Mouse (Mus musculus): ENCODE measurements around the gene Hdac7. TPM values are rescaled to one million over a fixed set of nuclear protein-coding genes. Genes with fewer than 3 reads are reported as not detected.

Gene Hdac7
- polyA plus RNA-seq, 1 experiment from 2014 or later, result 34.1 TPM

GRCm38 (mm10) chr15:97825941-97826587 lies 18.2 kb downstream of the Hdac7 start:
- peak overlapping the region; percentile 19; the same call in 1 of the 2 replicates for H3K4me3 ChIP-seq (ENCODE audit: low read length)
- H3K9me3 ChIP-seq (ENCODE audit: control insufficient read depth, low read length), result no peaks in the 10 kb centered on the region
- peak overlapping the region; percentile 35; the same call in 1 of the 2 replicates for H3K4me2 ChIP-seq (replicated peaks; ENCODE audit: low read depth, low read length)
- ATAC-seq (ENCODE audit: low FRiP score, low TSS enrichment), result no peak
- H3K27ac ChIP-seq (ENCODE audit: low read depth, low read length), result peak overlapping the region; percentile 49
- 46% methylated on average over 12 of the region's 12 CpGs for WGBS
- peak overlapping the region; percentile 49; the same call in 1 of the 2 replicates for H3K9ac ChIP-seq (ENCODE audit: low read depth, low read length)
- H3K27me3 ChIP-seq (ENCODE audit: control insufficient read depth, insufficient read depth, low read length), result no peaks in the 10 kb centered on the region; the same call in 1 of the 2 replicates
- peaks cover 76% of the 10 kb centered on the region for H3K4me1 ChIP-seq (ENCODE audit: control insufficient read depth, insufficient read depth, low read length)
- H3K36me3 ChIP-seq (ENCODE audit: control insufficient read depth, insufficient read depth, low read length), result peaks cover 8% of the 10 kb centered on the region; the same call in 1 of the 2 replicates

- Histone ChIP-seq H3K9ac (ENCODE audit: low read depth, low read length) (peak overlapping the region; percentile 49), H3K4me2 (replicated peaks; ENCODE audit: low read depth, low read length) (peak overlapping the region; percentile 35), H3K27me3 (ENCODE audit: control insufficient read depth, insufficient read depth, low read length) (no peaks in the 10 kb centered on the region), H3K9me3 (ENCODE audit: control insufficient read depth, low read length) (no peaks in the 10 kb centered on the region), H3K4me3 (ENCODE audit: low read length) (peak overlapping the region; percentile 19; the same call in 1 of the 2 replicates), H3K36me3 (ENCODE audit: control insufficient read depth, insufficient read depth, low read length) (peaks cover 8% of the 10 kb centered on the region; the same call in 1 of the 2 replicates), H3K4me1 (ENCODE audit: control insufficient read depth, insufficient read depth, low read length) (peaks cover 79% of the 10 kb centered on the region), H3K27ac (ENCODE audit: low read depth, low read length) (peak overlapping the region; percentile 49)
- peak; percentile 63 for ATAC-seq (ENCODE audit: low FRiP score, low TSS enrichment)
- WGBS, result 5% methylated on average over 29 of the region's 29 CpGs
Measured at GRCm38 (mm10) chr15:97825071-97825940, 19.0 kb downstream of the Hdac7 start.

- H3K27ac ChIP-seq (ENCODE audit: low read depth, low read length), result no peak overlapping the region
- WGBS, result 87% methylated on average over 6 of the region's 6 CpGs
Measured at GRCm38 (mm10) chr15:97824042-97824441, 20.3 kb downstream of the Hdac7 start.

GRCm38 (mm10) chr15:97823479-97823878 lies 20.8 kb downstream of the Hdac7 start:
- Histone ChIP-seq H3K4me3 (ENCODE audit: low read length) (no peak overlapping the region), H3K27me3 (ENCODE audit: control insufficient read depth, insufficient read depth, low read length) (no peaks in the 10 kb centered on the region), H3K36me3 (ENCODE audit: control insufficient read depth, insufficient read depth, low read length) (peaks cover 8% of the 10 kb centered on the region; the same call in 1 of the 2 replicates), H3K4me1 (ENCODE audit: control insufficient read depth, insufficient read depth, low read length) (peaks cover 61% of the 10 kb centered on the region), H3K9ac (ENCODE audit: low read depth, low read length) (peak overlapping the region; percentile 23; the same call in 1 of the 2 replicates), H3K27ac (ENCODE audit: low read depth, low read length) (no peak overlapping the region), H3K4me2 (replicated peaks; ENCODE audit: low read depth, low read length) (no peak overlapping the region), H3K9me3 (ENCODE audit: control insufficient read depth, low read length) (no peaks in the 10 kb centered on the region)
- no peak for ATAC-seq (ENCODE audit: low FRiP score, low TSS enrichment)
- WGBS, result 76% methylated on average over 12 of the region's 12 CpGs

More at GRCm38 (mm10) chr15:97824042-97824441, 20.3 kb downstream of the Hdac7 start:
- Histone ChIP-seq H3K4me1 (ENCODE audit: control insufficient read depth, insufficient read depth, low read length) (peaks cover 67% of the 10 kb centered on the region), H3K27me3 (ENCODE audit: control insufficient read depth, insufficient read depth, low read length) (no peaks in the 10 kb centered on the region), H3K4me3 (ENCODE audit: low read length) (no peak overlapping the region), H3K9me3 (ENCODE audit: control insufficient read depth, low read length) (no peaks in the 10 kb centered on the region), H3K36me3 (ENCODE audit: control insufficient read depth, insufficient read depth, low read length) (peaks cover 8% of the 10 kb centered on the region; the same call in 1 of the 2 replicates), H3K4me2 (replicated peaks; ENCODE audit: low read depth, low read length) (no peak overlapping the region), H3K9ac (ENCODE audit: low read depth, low read length) (peak overlapping the region; percentile 23; the same call in 1 of the 2 replicates)
- no peak for ATAC-seq (ENCODE audit: low FRiP score, low TSS enrichment)

DNA sequence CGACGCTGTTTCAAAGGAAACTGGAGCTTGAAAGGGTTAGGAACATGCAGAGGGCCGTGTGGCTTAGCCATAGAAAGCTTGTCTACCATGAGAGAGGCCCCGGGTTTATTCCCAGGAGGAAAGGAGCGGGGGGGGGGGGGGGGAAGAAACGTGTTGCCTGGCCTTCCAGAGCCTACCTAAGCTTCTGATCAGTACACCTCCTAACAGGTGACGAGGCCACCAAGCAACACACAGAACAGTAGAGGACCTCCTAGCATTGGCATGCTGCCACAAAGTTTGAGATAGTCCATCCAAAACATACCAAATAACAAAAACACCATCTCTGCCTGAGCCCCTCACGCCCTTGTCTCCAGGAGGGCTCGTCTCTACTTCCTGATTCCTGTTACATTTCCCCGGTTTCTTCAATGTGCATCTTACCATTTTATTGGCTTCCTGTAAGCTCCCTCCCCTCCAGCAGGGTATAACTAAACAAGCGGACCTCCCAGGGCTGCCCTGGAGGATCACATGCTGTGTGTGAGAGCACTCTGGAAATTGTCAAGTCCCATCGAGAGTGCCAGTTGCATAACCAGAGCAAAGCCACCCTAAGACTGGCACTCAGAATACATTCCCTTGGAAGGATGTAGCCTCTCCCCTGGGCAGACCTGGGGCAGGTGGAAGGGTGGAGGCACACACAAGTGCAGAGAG lies 21.6 kb downstream of the Hdac7 start:
- H3K9me3 ChIP-seq (ENCODE audit: control insufficient read depth, low read length), result no peaks in the 10 kb centered on the region
- no peak overlapping the region for H3K4me3 ChIP-seq (ENCODE audit: low read length)
- no peak overlapping the region; the same call in 1 of the 2 replicates for H3K9ac ChIP-seq (ENCODE audit: low read depth, low read length)
- no peak for ATAC-seq (ENCODE audit: low FRiP score, low TSS enrichment)
- no peaks in the 10 kb centered on the region for H3K27me3 ChIP-seq (ENCODE audit: control insufficient read depth, insufficient read depth, low read length)
- H3K4me1 ChIP-seq (ENCODE audit: control insufficient read depth, insufficient read depth, low read length), result peaks cover 56% of the 10 kb centered on the region
- H3K4me2 ChIP-seq (replicated peaks; ENCODE audit: low read depth, low read length), result no peak overlapping the region
- H3K36me3 ChIP-seq (ENCODE audit: control insufficient read depth, insufficient read depth, low read length), result peaks cover 8% of the 10 kb centered on the region; the same call in 1 of the 2 replicates
- WGBS, result 35% methylated on average over 12 of the region's 12 CpGs
- peak overlapping the region; percentile 72; the same call in 1 of the 2 replicates for H3K27ac ChIP-seq (ENCODE audit: low read depth, low read length)

- no peak for ATAC-seq (ENCODE audit: low FRiP score, low TSS enrichment)
Measured at GRCm38 (mm10) chr15:97821983-97822363, 22.3 kb downstream of the Hdac7 start.

DNA sequence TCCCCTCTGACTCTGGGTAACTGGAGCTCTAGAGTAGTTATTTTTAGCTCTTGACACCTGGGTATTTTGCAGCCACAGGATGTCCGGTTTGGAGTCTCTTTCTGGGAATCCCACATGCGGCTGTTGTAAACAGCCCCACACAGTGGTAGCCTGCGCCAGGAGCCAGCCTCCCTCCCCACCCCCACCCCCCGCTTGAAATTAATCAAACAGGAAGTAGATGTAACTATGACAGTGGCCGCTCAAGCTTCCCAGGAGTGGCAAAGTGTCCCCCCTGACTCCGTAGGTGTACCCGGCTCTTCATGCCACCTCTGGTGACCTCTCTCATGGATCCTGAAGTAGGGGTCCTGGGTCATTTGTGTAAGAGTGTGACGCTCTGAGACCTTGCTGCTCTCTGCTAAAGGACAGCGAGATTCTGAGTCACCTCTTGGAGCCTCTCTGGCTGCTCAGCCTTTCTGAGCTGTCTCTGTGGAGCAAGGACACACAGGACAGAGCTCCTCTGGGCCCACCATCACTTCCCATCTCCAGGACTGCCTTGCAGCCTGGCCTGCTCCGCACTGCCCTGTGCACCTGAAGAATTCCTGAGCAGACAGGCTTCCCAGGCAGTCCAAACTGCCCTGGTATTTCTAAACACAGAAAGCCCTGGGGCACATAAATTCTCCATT lies 22.9 kb downstream of the Hdac7 start:
- Histone ChIP-seq H3K36me3 (ENCODE audit: control insufficient read depth, insufficient read depth, low read length) (peaks cover 8% of the 10 kb centered on the region; the same call in 1 of the 2 replicates), H3K4me3 (ENCODE audit: low read length) (no peak overlapping the region), H3K9ac (ENCODE audit: low read depth, low read length) (no peak overlapping the region), H3K4me2 (replicated peaks; ENCODE audit: low read depth, low read length) (0 out of 2 replicates have a peak overlapping the region, but pooled peaks have one; percentile 0), H3K4me1 (ENCODE audit: control insufficient read depth, insufficient read depth, low read length) (peaks cover 51% of the 10 kb centered on the region), H3K27me3 (ENCODE audit: control insufficient read depth, insufficient read depth, low read length) (no peaks in the 10 kb centered on the region), H3K9me3 (ENCODE audit: control insufficient read depth, low read length) (no peaks in the 10 kb centered on the region), H3K27ac (ENCODE audit: low read depth, low read length) (peak overlapping the region; percentile 72; the same call in 1 of the 2 replicates)
- ATAC-seq (ENCODE audit: low FRiP score, low TSS enrichment), result peak; percentile 40
- WGBS, result 20% methylated on average over 10 of the region's 10 CpGs

More at GRCm38 (mm10) chr15:97821983-97822363, 22.3 kb downstream of the Hdac7 start:
- no peak overlapping the region for H3K4me3 ChIP-seq (ENCODE audit: low read length)
- H3K4me2 ChIP-seq (replicated peaks; ENCODE audit: low read depth, low read length), result no peak overlapping the region
- no peaks in the 10 kb centered on the region for H3K9me3 ChIP-seq (ENCODE audit: control insufficient read depth, low read length)
- H3K27ac ChIP-seq (ENCODE audit: low read depth, low read length), result peak overlapping the region; percentile 72
- WGBS, result 60% methylated on average over 6 of the region's 6 CpGs
- peaks cover 8% of the 10 kb centered on the region; the same call in 1 of the 2 replicates for H3K36me3 ChIP-seq (ENCODE audit: control insufficient read depth, insufficient read depth, low read length)
- H3K9ac ChIP-seq (ENCODE audit: low read depth, low read length), result no peak overlapping the region; the same call in 1 of the 2 replicates
- H3K27me3 ChIP-seq (ENCODE audit: control insufficient read depth, insufficient read depth, low read length), result no peaks in the 10 kb centered on the region
- H3K4me1 ChIP-seq (ENCODE audit: control insufficient read depth, insufficient read depth, low read length), result peaks cover 56% of the 10 kb centered on the region

DNA sequence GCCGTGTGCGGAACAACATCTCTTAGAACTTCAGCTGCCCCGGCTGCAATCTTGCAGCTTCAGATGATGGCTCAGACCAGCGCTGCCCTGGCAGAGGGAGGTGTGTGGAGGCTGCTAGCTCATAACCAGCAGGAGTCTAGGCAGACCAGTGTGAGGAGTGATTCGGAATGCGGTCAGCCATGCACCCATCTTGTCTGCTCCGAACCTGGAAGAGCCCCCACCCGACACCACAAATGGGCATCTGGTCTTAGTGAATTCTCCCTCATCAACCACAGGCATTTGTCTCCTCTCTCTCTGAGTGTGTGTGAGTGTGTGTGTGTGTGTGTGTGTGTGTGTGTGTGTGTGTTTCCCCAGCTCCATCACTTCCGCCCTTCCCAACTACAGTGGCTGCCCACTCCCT lies 24.4 kb downstream of the Hdac7 start:
- no peak overlapping the region for H3K4me3 ChIP-seq (ENCODE audit: low read length)
- H3K4me1 ChIP-seq (ENCODE audit: control insufficient read depth, insufficient read depth, low read length), result peaks cover 36% of the 10 kb centered on the region
- H3K4me2 ChIP-seq (replicated peaks; ENCODE audit: low read depth, low read length), result no peak overlapping the region
- no peaks in the 10 kb centered on the region for H3K9me3 ChIP-seq (ENCODE audit: control insufficient read depth, low read length)
- H3K36me3 ChIP-seq (ENCODE audit: control insufficient read depth, insufficient read depth, low read length), result peaks cover 4% of the 10 kb centered on the region; the same call in 1 of the 2 replicates
- no peak for ATAC-seq (ENCODE audit: low FRiP score, low TSS enrichment)
- H3K9ac ChIP-seq (ENCODE audit: low read depth, low read length), result no peak overlapping the region
- 63% methylated on average over 9 of the region's 9 CpGs for WGBS
- H3K27me3 ChIP-seq (ENCODE audit: control insufficient read depth, insufficient read depth, low read length), result no peaks in the 10 kb centered on the region
- H3K27ac ChIP-seq (ENCODE audit: low read depth, low read length), result no peak overlapping the region

Data from kidney, embryonic 14.5 days (tissue).